Mouse (Mus musculus) lung, postnatal 0 days (tissue): ENCODE data around the gene Serpinb1c.

Source experiments
- CTCF ChIP-seq: IDR thresholded peaks from 2 replicates; pipeline ENCODE4 v1.5.1; 2016; ENCODE audit warnings: antibody characterized with exemption, mild to moderate bottlenecking
- EP300 ChIP-seq: IDR thresholded peaks from 2 replicates; pipeline ENCODE4 v1.6.1; 2016; ENCODE audit warnings: antibody characterized with exemption, mild to moderate bottlenecking, control low read depth

DNA sequence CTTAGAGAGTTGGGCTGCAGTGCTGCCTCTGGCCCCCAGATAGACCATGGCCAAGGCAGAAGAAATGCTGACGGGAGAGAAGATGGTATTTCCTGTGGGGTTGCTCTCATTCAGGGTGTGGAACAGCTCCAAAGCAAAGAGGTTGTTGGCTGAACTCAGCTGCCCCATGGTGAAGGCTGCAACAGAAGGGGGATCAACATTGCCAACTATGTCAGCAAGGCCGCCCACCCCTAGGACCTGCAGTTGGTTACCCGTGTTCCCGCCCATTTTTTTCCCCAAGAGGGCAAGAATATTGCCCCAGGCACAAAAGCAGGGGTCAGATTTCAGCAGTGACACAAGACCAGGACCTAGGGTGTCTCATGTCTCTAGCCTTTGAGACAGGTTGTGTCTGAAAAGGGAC lies 1.1 kb downstream of the Serpinb1c start:
- no peak for TF ChIP-seq EP300
- TF ChIP-seq CTCF, result no peak
